Mouse (Mus musculus) natural killer cell, adult 2 months (primary cell): ENCODE data around the gene Olfr1416.
"Not testable (repeated sequence)": the region's sequence is repeated elsewhere in the genome, so short reads cannot be mapped to it uniquely, and the experiment has no call there.

Source experiments
- DNase-seq, 2 experiments: peaks; one replicate each; pipeline ENCODE4 v3.0.0; 2022; ENCODE audit warnings: low spot score in 2 of 2

Gene Olfr1416

GRCm38 (mm10) chr1:92485013-92485412, at the start of gene Olfr1416:
Gene Olfr1416, minus strand, starts transcription at chr1:92485113.
- no peak for DNase-seq

- no peak for DNase-seq
Measured at GRCm38 (mm10) chr1:92523764-92524163, 38.9 kb upstream of the Olfr1416 start.

GRCm38 (mm10) chr1:92521376-92521775, 36.5 kb upstream of the Olfr1416 start:
- DNase-seq = no peak

- DNase-seq = no peak
Measured at GRCm38 (mm10) chr1:92519046-92519445, 34.1 kb upstream of the Olfr1416 start.

- DNase-seq = no peak
Measured at GRCm38 (mm10) chr1:92518561-92518960, 33.6 kb upstream of the Olfr1416 start, which contains the start of gene Olfr1414. Gene Olfr1414, minus strand, starts transcription at chr1:92518661.

- peak; percentile 14 to 41 for DNase-seq
Measured at GRCm38 (mm10) chr1:92515390-92515789, 30.5 kb upstream of the Olfr1416 start.

GRCm38 (mm10) chr1:92511646-92512045, 26.7 kb upstream of the Olfr1416 start:
- DNase-seq = not testable (repeated sequence)

GRCm38 (mm10) chr1:92496001-92496400, 11.1 kb upstream of the Olfr1416 start, which contains the start of gene Olfr1415:
Gene Olfr1415, minus strand, starts transcription at chr1:92496101.
- no peak for DNase-seq

- DNase-seq = no peak
Measured at GRCm38 (mm10) chr1:92474066-92474578, 10.8 kb downstream of the Olfr1416 start.

- peak; percentile 95 for DNase-seq
Measured at GRCm38 (mm10) chr1:92473165-92474041, 11.5 kb downstream of the Olfr1416 start, which contains the start of gene Ndufa10. Gene Ndufa10, minus strand, starts transcription at chr1:92473860.

- peak; percentile 45 to 56 for DNase-seq
Measured at GRCm38 (mm10) chr1:92468891-92469290, 16.0 kb downstream of the Olfr1416 start.

GRCm38 (mm10) chr1:92458416-92458815, 26.5 kb downstream of the Olfr1416 start:
- no peak for DNase-seq

GRCm38 (mm10) chr1:92457758-92458157, 27.2 kb downstream of the Olfr1416 start:
- DNase-seq = no peak

- no peak for DNase-seq
Measured at GRCm38 (mm10) chr1:92453751-92454445, 31.0 kb downstream of the Olfr1416 start.

GRCm38 (mm10) chr1:92448293-92448692, 36.6 kb downstream of the Olfr1416 start:
- no peak for DNase-seq

- DNase-seq = no peak
Measured at GRCm38 (mm10) chr1:92441453-92442063, 43.4 kb downstream of the Olfr1416 start.

GRCm38 (mm10) chr1:92440066-92440750, 44.7 kb downstream of the Olfr1416 start:
- no peak for DNase-seq

- no peak for DNase-seq
Measured at GRCm38 (mm10) chr1:92437678-92438271, 47.1 kb downstream of the Olfr1416 start.

- no peak for DNase-seq
Measured at GRCm38 (mm10) chr1:92436831-92437321, 48.0 kb downstream of the Olfr1416 start.

- DNase-seq = no peak
Measured at GRCm38 (mm10) chr1:92434986-92435385, 49.9 kb downstream of the Olfr1416 start.

GRCm38 (mm10) chr1:92432791-92433190, 52.1 kb downstream of the Olfr1416 start:
- no peak for DNase-seq
